Mouse (Mus musculus): ENCODE results near the gene Ppp2r5d. TPM values are rescaled to one million over a fixed set of nuclear protein-coding genes. Genes with fewer than 3 reads are reported as not detected.

Gene Ppp2r5d
- polyA plus RNA-seq, 1 experiment from 2014 or later = 107 TPM

Other genes with a start within 250 kb of the Ppp2r5d start
- gene Ttbk1, start 217.4 kb downstream of the Ppp2r5d start, polyA plus RNA-seq (2016; fragmentation: Nextera tagmentation; extraction: Ambion mirVana) = 6.2 and 7.1 TPM in 2 replicates
- gene Dnph1, start 208.4 kb downstream of the Ppp2r5d start, polyA plus RNA-seq (2016; fragmentation: Nextera tagmentation; extraction: Ambion mirVana) = 40.5 and 42.3 TPM in 2 replicates
- gene Cul9, start 158.7 kb downstream of the Ppp2r5d start, polyA plus RNA-seq (2016; fragmentation: Nextera tagmentation; extraction: Ambion mirVana) = 13.4 and 15.3 TPM in 2 replicates
- gene Srf, start 148.9 kb downstream of the Ppp2r5d start, polyA plus RNA-seq (2016; fragmentation: Nextera tagmentation; extraction: Ambion mirVana) = 5.6 and 8.4 TPM in 2 replicates
- gene Ptk7, start 75.6 kb downstream of the Ppp2r5d start, polyA plus RNA-seq (2016; fragmentation: Nextera tagmentation; extraction: Ambion mirVana) = 68.3 and 69.7 TPM in 2 replicates
- gene Klc4, start 59.1 kb downstream of the Ppp2r5d start, polyA plus RNA-seq (2016; fragmentation: Nextera tagmentation; extraction: Ambion mirVana) = 45.2 and 47.4 TPM in 2 replicates
- gene Mrpl2, start 58.9 kb downstream of the Ppp2r5d start, polyA plus RNA-seq (2016; fragmentation: Nextera tagmentation; extraction: Ambion mirVana) = 76.9 and 86.9 TPM in 2 replicates
- gene Cul7, start 54.8 kb downstream of the Ppp2r5d start, polyA plus RNA-seq (2016; fragmentation: Nextera tagmentation; extraction: Ambion mirVana) = 42.0 and 45.2 TPM in 2 replicates
- 52.1 and 54.1 TPM in 2 replicates for gene Rrp36, start 30.8 kb downstream of the Ppp2r5d start, polyA plus RNA-seq (2016; fragmentation: Nextera tagmentation; extraction: Ambion mirVana)
- gene Mea1, start 26.3 kb downstream of the Ppp2r5d start, polyA plus RNA-seq (2016; fragmentation: Nextera tagmentation; extraction: Ambion mirVana) = 178 and 189 TPM in 2 replicates
- gene Klhdc3, start 24.2 kb downstream of the Ppp2r5d start, polyA plus RNA-seq (2016; fragmentation: Nextera tagmentation; extraction: Ambion mirVana) = 146 and 148 TPM in 2 replicates
- 35.8 and 36.9 TPM in 2 replicates for gene Pex6, start 6.4 kb upstream of the Ppp2r5d start, polyA plus RNA-seq (2016; fragmentation: Nextera tagmentation; extraction: Ambion mirVana)
- gene Gnmt, start 24.1 kb upstream of the Ppp2r5d start, polyA plus RNA-seq (2016; fragmentation: Nextera tagmentation; extraction: Ambion mirVana) = 0.43 and 0.49 TPM in 2 replicates
- gene Cnpy3, start 47.1 kb upstream of the Ppp2r5d start, polyA plus RNA-seq (2016; fragmentation: Nextera tagmentation; extraction: Ambion mirVana) = 58.4 and 62.0 TPM in 2 replicates
- gene Ptcra, start 58.6 kb upstream of the Ppp2r5d start, polyA plus RNA-seq (2016; fragmentation: Nextera tagmentation; extraction: Ambion mirVana) = 0.41 and 0.65 TPM in 2 replicates
- gene 2310039H08Rik, start 67.5 kb upstream of the Ppp2r5d start, polyA plus RNA-seq (2016; fragmentation: Nextera tagmentation; extraction: Ambion mirVana) = 34.9 and 46.6 TPM in 2 replicates
- gene Rpl7l1, start 77.6 kb upstream of the Ppp2r5d start, polyA plus RNA-seq (2016; fragmentation: Nextera tagmentation; extraction: Ambion mirVana) = 125 and 139 TPM in 2 replicates
- 7.0 and 8.0 TPM in 2 replicates for gene Bicral, start 153.4 kb upstream of the Ppp2r5d start, polyA plus RNA-seq (2016; fragmentation: Nextera tagmentation; extraction: Ambion mirVana)
- 87.8 and 89.5 TPM in 2 replicates for gene Tbcc, start 185.6 kb upstream of the Ppp2r5d start, polyA plus RNA-seq (2016; fragmentation: Nextera tagmentation; extraction: Ambion mirVana)
- gene Prph2, start 205.3 kb upstream of the Ppp2r5d start, polyA plus RNA-seq (2016; fragmentation: Nextera tagmentation; extraction: Ambion mirVana) = not detected in 2 replicates